Mouse (Mus musculus) hindbrain, embryonic 15.5 days (tissue): ENCODE measurements at regions not wholly inside any gene's neighbourhood (a gene's known extent, or its start where the extent isn't known, plus 50 kb on each side); places are given as distances from the start of the nearest gene placed in this dataset.
A peak's percentile ranks its signal among the peaks of the same experiment; 100 is the strongest.

Source experiments
- ATAC-seq: fragments of 200-750 bp; cut with Nextera tagmentation; 2 replicates; pipeline ENCODE4 v1.8.0; 2017; ENCODE audit warnings: low read depth, moderate number of reproducible peaks, moderate TSS enrichment; ENCODE audit not compliant: low FRiP score
- H3K27ac ChIP-seq: fragments of 300-500 bp; sonication (generic); replicated peaks from 2 replicates; pipeline ENCODE4 v1.5.1; 2015; ENCODE audit warnings: mild to moderate bottlenecking, inconsistent platforms
- H3K27me3 ChIP-seq: fragments of 300-500 bp; sonication (generic); 2 replicates; pipeline ENCODE4 v1.6.1; 2015; ENCODE audit warnings: control low read depth, inconsistent platforms
- H3K36me3 ChIP-seq: fragments of 300-500 bp; sonication (generic); 2 replicates; pipeline ENCODE4 v1.6.1; 2015; ENCODE audit warnings: control low read depth, inconsistent platforms
- H3K4me1 ChIP-seq: fragments of 300-500 bp; sonication (generic); replicated peaks from 2 replicates; pipeline ENCODE4 v1.6.1; 2015; ENCODE audit warnings: control low read depth, inconsistent platforms
- H3K4me2 ChIP-seq: fragments of 300-500 bp; sonication (generic); 2 replicates; pipeline ENCODE4 v1.6.1; 2015; ENCODE audit warnings: moderate library complexity, mild to moderate bottlenecking, inconsistent platforms
- H3K4me3 ChIP-seq: fragments of 300-500 bp; sonication (generic); 2 replicates; pipeline ENCODE4 v1.5.1; 2015; ENCODE audit warnings: mild to moderate bottlenecking, inconsistent platforms
- H3K9ac ChIP-seq: fragments of 300-500 bp; sonication (generic); 2 replicates; pipeline ENCODE4 v1.6.1; 2015; ENCODE audit warnings: inconsistent platforms
- H3K9me3 ChIP-seq: fragments of 300-500 bp; sonication (generic); 2 replicates; pipeline ENCODE4 v1.6.1; 2016; ENCODE audit warnings: control low read depth, inconsistent platforms
- WGBS: fragments of 180-500 bp; shearing (Covaris S2); methylation state at CpG from one replicate; pipeline ENCODE4 v1.1.7; 2015; 5-methylcytosine and 5-hydroxymethylcytosine counted together

DNA sequence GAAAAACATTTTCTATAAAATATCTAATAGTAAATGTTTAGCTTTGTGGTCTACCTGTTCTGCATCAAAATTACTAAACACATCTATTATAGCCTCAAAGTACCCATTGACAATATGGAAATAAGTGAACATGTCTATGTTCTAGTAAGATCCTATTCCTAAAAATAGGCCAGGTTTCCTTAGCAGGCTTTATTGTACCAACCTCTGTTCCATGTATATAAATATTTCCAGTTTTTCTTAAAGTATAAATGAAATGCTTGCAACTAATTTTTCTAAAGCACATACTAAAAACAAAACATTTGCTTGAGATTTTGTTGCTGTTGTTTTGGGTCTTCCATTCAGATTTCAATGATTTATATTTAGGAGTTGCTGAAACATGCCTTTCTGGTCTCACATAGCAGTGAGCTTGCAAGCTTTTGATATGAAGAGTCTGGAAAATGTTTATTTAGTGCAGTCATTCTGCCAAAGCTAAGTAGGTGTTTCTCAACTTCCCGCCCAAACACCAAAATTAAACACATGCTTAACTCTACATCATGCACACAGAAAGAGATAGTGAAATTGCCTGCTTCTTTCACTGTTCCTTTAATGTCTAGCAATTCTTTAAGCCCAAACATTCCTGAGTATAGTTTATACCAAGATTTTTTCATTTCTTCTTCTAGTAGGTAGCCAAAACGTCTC is 380.6 kb upstream of the Gli3 start:
- Histone ChIP-seq H3K4me3 (no peak overlapping the region), H3K9ac (no peak overlapping the region), H3K27me3 (no peaks in the 10 kb centered on the region), H3K9me3 (no peaks in the 10 kb centered on the region), H3K4me2 (no peak overlapping the region), H3K36me3 (no peaks in the 10 kb centered on the region), H3K27ac (no peak overlapping the region), H3K4me1 (no peaks in the 10 kb centered on the region)
- no peak for ATAC-seq
- 90% methylated on average over 2 of the region's 2 CpGs for WGBS

DNA sequence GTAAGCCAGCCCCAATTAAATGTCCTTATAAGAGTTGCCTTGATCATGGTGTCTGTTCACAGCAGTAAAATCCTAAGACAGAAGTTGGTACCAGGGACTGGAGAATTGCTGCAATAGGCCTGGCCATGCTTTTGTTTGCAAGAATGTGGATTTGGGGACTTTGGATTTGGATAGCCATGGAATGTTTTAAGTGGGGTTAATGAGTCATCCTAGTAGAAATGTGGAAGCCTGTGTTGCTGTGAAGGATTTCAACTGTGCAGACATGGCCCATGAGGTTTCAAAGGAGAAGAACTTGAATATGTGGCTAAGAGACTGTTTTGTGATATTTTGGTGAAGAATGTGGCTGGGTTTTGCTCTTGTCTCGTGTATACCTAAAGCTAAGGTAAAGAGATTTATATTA is 368.2 kb upstream of the Gli3 start:
- no peak overlapping the region for H3K4me2 ChIP-seq
- no peaks in the 10 kb centered on the region for H3K36me3 ChIP-seq
- 89% methylated on average over 1 of the region's 1 CpGs for WGBS
- H3K9ac ChIP-seq: no peak overlapping the region
- ATAC-seq: no peak
- H3K9me3 ChIP-seq: no peaks in the 10 kb centered on the region
- H3K27me3 ChIP-seq: no peaks in the 10 kb centered on the region
- H3K4me3 ChIP-seq: no peak overlapping the region
- H3K27ac ChIP-seq: no peak overlapping the region
- no peaks in the 10 kb centered on the region for H3K4me1 ChIP-seq

DNA sequence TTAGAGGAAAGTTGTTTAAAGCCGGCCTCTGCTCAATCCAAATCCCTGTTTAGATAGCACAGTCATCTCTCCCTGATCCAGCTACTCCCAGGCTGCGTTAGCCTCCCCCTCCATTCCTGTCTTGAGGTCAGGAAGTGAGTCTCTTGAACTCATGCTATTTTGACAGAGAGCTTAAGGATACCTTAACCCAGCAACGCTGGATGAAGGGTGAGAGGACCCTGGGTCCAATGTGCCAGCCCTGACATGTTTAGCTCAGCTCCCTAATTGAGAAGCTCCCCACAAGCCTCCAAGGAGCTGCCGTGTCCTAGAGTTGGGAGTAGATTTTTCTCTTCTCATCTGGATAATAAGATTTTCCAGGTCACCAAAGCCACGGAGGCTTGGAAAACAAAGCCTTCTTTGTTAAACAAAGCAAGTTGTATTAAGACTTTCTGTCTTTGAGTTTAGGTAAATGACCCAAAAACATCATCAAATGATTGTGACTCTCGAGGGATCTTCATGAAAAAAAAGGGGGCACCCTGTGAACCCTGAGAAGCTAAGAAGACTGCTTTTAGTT is 355.2 kb upstream of the Gli3 start:
- Histone ChIP-seq H3K36me3 (no peaks in the 10 kb centered on the region), H3K4me2 (no peak overlapping the region), H3K4me1 (peaks cover 6% of the 10 kb centered on the region; the same call in 1 of the 2 replicates), H3K27me3 (no peaks in the 10 kb centered on the region), H3K27ac (no peak overlapping the region), H3K9ac (no peak overlapping the region), H3K4me3 (no peak overlapping the region), H3K9me3 (no peaks in the 10 kb centered on the region)
- no peak for ATAC-seq
- 8% methylated on average over 6 of the region's 6 CpGs for WGBS

DNA sequence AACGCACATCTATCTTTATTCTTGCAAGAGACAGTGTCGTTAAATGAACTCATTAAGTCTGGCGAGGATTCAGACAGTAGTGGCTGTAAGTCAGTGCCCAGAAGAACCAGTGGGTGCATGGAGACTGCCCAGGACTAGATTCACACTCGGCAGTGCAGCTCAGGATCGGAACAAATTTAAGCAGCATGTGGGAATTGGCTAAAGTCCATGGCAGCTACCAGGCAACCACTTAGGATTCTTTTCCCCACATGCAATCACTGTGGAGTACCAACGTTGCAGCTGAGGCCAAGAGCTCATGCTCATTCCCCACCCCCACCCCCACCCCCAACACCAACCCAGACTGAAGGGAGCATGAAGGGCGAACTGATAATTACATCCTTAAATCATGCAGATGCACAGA is 349.7 kb upstream of the Gli3 start:
- no peak overlapping the region for H3K27ac ChIP-seq
- WGBS: 55% methylated on average over 7 of the region's 7 CpGs
- H3K9ac ChIP-seq: no peak overlapping the region
- H3K36me3 ChIP-seq: no peaks in the 10 kb centered on the region
- no peak overlapping the region for H3K4me2 ChIP-seq
- no peaks in the 10 kb centered on the region for H3K4me1 ChIP-seq
- no peak overlapping the region for H3K4me3 ChIP-seq
- no peaks in the 10 kb centered on the region for H3K9me3 ChIP-seq
- ATAC-seq: peak; percentile 83; the same call in 1 of the 2 replicates
- no peaks in the 10 kb centered on the region for H3K27me3 ChIP-seq

GRCm38 (mm10) chr13:15130249-15130648 is 332.8 kb upstream of the Gli3 start:
- Histone ChIP-seq H3K9ac (no peak overlapping the region), H3K4me2 (no peak overlapping the region), H3K27me3 (no peaks in the 10 kb centered on the region), H3K4me1 (no peaks in the 10 kb centered on the region), H3K9me3 (no peaks in the 10 kb centered on the region), H3K27ac (no peak overlapping the region), H3K4me3 (no peak overlapping the region), H3K36me3 (no peaks in the 10 kb centered on the region)
- 80% methylated on average over 2 of the region's 2 CpGs for WGBS
- ATAC-seq: no peak

DNA sequence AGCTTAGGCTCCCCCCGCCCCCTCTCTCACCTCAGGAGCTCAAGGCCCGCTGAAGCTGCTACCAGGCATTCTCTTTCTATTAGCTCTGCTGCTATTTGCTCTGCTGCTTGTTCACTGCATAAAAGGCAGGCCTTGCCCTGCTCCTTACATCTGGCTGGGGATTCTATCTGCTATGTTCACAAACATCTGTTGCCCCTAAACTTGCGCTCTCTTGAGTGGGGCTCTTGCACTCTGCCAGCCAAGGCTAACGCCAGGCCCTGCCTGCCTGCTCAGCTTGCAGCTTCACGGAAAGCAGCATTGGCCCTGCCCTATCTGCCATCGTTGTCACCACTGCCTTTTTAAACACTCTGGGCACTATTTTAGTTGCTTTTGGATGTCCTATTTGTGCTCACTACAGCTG is 316.9 kb upstream of the Gli3 start:
- H3K36me3 ChIP-seq: no peaks in the 10 kb centered on the region
- no peak for ATAC-seq
- WGBS: 60% methylated on average over 6 of the region's 6 CpGs
- H3K9me3 ChIP-seq: no peaks in the 10 kb centered on the region
- H3K27me3 ChIP-seq: no peaks in the 10 kb centered on the region
- H3K27ac ChIP-seq: no peak overlapping the region
- H3K4me3 ChIP-seq: no peak overlapping the region
- no peak overlapping the region for H3K9ac ChIP-seq
- no peaks in the 10 kb centered on the region for H3K4me1 ChIP-seq
- H3K4me2 ChIP-seq: no peak overlapping the region

DNA sequence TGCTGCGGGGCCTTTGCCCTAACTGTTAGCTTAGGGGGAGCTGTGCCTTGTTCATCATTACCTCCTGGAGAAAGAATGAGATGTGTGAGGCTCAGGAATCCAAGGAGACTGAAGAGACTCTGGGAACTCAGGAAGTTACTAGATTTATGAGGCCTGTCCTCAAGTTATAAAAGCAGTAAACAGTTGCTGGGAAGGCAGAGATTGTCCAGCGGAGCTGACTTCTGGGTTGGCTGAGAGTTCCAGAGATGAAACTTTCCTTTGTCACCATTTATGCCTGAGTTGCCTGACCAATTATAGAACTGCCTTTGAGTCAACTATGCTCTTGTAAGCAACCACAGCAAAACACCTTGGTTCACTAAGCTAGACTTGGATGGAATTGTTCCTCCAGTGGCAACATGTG is 282.1 kb upstream of the Gli3 start:
- Histone ChIP-seq H3K4me1 (no peaks in the 10 kb centered on the region), H3K4me3 (no peak overlapping the region), H3K9ac (no peak overlapping the region), H3K9me3 (no peaks in the 10 kb centered on the region), H3K4me2 (no peak overlapping the region), H3K27ac (no peak overlapping the region), H3K36me3 (no peaks in the 10 kb centered on the region), H3K27me3 (no peaks in the 10 kb centered on the region)
- no peak for ATAC-seq
- WGBS: 67% methylated on average over 2 of the region's 2 CpGs

GRCm38 (mm10) chr13:15211635-15212352 is 251.2 kb upstream of the Gli3 start:
- Histone ChIP-seq H3K36me3 (no peaks in the 10 kb centered on the region), H3K9ac (no peak overlapping the region), H3K27me3 (no peaks in the 10 kb centered on the region), H3K27ac (no peak overlapping the region), H3K9me3 (no peaks in the 10 kb centered on the region), H3K4me3 (no peak overlapping the region), H3K4me2 (no peak overlapping the region), H3K4me1 (no peaks in the 10 kb centered on the region)
- no peak for ATAC-seq
- WGBS: 86% methylated on average over 7 of the region's 7 CpGs

GRCm38 (mm10) chr13:15212353-15212850 is 250.6 kb upstream of the Gli3 start:
- Histone ChIP-seq H3K27ac (no peak overlapping the region), H3K9ac (no peak overlapping the region), H3K27me3 (no peaks in the 10 kb centered on the region), H3K4me1 (no peaks in the 10 kb centered on the region), H3K9me3 (no peaks in the 10 kb centered on the region), H3K36me3 (no peaks in the 10 kb centered on the region), H3K4me3 (no peak overlapping the region), H3K4me2 (no peak overlapping the region)
- no peak for ATAC-seq
- 71% methylated on average over 5 of the region's 5 CpGs for WGBS

GRCm38 (mm10) chr13:15221322-15221721 is 241.7 kb upstream of the Gli3 start:
- H3K27me3 ChIP-seq: no peaks in the 10 kb centered on the region
- WGBS: 29% methylated on average over 3 of the region's 3 CpGs
- H3K4me1 ChIP-seq: no peaks in the 10 kb centered on the region
- H3K4me2 ChIP-seq: no peak overlapping the region
- no peaks in the 10 kb centered on the region for H3K9me3 ChIP-seq
- H3K27ac ChIP-seq: no peak overlapping the region
- H3K9ac ChIP-seq: no peak overlapping the region
- H3K4me3 ChIP-seq: no peak overlapping the region
- no peaks in the 10 kb centered on the region for H3K36me3 ChIP-seq
- no peak for ATAC-seq

DNA sequence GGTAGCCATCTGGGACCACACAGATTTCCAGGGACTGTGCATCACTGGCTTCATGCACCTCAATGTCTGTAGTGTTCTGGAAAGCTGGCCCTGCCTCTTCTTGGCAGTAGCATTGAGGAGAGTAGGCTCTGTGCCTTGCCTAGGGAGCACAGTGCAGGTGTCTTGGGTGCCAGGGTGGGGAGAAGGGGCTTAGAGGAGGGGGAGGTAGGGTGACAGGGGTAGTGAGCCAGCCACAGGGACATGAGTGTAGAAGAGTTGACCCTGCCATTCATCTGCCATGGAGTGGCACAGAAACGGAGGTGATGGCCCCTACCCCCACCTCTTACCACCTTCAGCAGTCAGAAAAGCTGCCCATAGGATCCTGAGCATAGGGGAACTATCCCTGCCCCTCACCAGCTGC is 235.4 kb upstream of the Gli3 start:
- H3K27ac ChIP-seq: no peak overlapping the region
- H3K9me3 ChIP-seq: no peaks in the 10 kb centered on the region
- no peak overlapping the region for H3K4me3 ChIP-seq
- no peaks in the 10 kb centered on the region for H3K27me3 ChIP-seq
- H3K4me2 ChIP-seq: no peak overlapping the region
- H3K9ac ChIP-seq: no peak overlapping the region
- WGBS: 33% methylated on average over 1 of the region's 1 CpGs
- H3K36me3 ChIP-seq: no peaks in the 10 kb centered on the region
- H3K4me1 ChIP-seq: no peaks in the 10 kb centered on the region
- ATAC-seq: no peak
